Mouse (Mus musculus) embryonic stem cell, embryonic (primary cell): ENCODE results near the gene Coa7.

Experiments used
- CTCF ChIA-PET, 4 experiments: fragments of 300-600 bp in 2 of 4; fragments of 350-600 bp in 2 of 4; sonication (Branson Sonifier 250); formaldehyde crosslinking; loops; one replicate each; lab custom pipeline; 2022; ENCODE audit warnings: inconsistent platforms in 2 of 4; lab: Charles Lee
- POLR2A ChIA-PET, 4 experiments: fragments of 300-600 bp in 2 of 4; fragments of 350-600 bp in 2 of 4; sonication (Branson Sonifier 250); formaldehyde crosslinking; loops; one replicate each; lab custom pipeline; 2022; ENCODE audit warnings: antibody characterized with exemption in 4 of 4, inconsistent platforms in 1 of 4; lab: Charles Lee

Coa7 gene

DNA sequence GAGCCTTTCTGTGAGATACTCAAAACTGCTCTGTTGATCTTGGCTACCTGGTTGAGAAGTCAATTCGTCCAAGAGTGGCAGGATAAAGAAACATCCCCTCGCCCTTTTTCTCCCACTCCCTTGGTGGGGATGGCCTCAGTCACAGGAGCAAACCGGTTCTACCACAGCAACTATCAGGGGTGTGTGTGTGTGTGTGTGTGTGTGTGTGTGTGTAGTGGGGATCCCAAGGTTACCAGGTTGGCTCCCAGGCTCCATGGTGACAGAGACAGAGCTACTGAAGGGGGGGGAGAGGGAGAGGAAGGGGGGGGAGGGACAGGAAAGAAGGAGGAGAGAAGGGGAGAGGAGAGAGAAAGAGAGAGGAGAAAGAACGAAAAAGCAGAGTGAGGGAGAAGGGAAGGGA, 59.2 kb downstream of the Coa7 start:
- POLR2A ChIA-PET = interaction anchor here in 3 of 4 experiments (0.6 to 3.5 kb wide), 31 partner anchors 9 to 231 kb away, joined by 3 to 29 read pairs (median 5); partner anchors contain the start of genes Gpx7 (in 3 of the 3), Tut4 (in 3 of the 3), Coa7 (in 1 of the 3) and Orc1 (in 1 of the 3)
- CTCF ChIA-PET = no interaction called here

- CTCF ChIA-PET = no interaction called here
- POLR2A ChIA-PET = interaction anchor here (0.6 to 3.5 kb wide), 34 partner anchors 8 to 192 kb away, joined by 3 to 29 read pairs (median 4); partner anchors contain the start of genes Gpx7 (in 3 of the 4), Tut4 (in 3 of the 4), Coa7 (in 1 of the 4) and Orc1 (in 1 of the 4)
These were observed 59.8 kb downstream of the Coa7 start for GRCm38 (mm10) chr4:108387681-108388253.

- ChIA-PET CTCF (interaction anchor here in 1 of 4 experiments (0.5 kb wide), 1 partner anchor 97 kb away, joined by 3 read pairs; no protein-coding TSS in a partner anchor), POLR2A (interaction anchor here in 2 of 4 experiments (0.8 to 3.5 kb wide), 12 partner anchors 9 to 57 kb away, joined by 3 to 29 read pairs (median 6); partner anchors contain the start of gene Gpx7 (in 1 of the 2))
These were observed 60.8 kb downstream of the Coa7 start for GRCm38 (mm10) chr4:108388741-108389140.

GRCm38 (mm10) chr4:108391124-108391523, 63.2 kb downstream of the Coa7 start:
- CTCF ChIA-PET = no interaction called here
- POLR2A ChIA-PET = interaction anchor here in 2 of 4 experiments (1.0 to 2.4 kb wide), 3 partner anchors 8 to 13 kb away, joined by 3 to 8 read pairs (median 3); partner anchors contain the start of gene Shisal2a (in 1 of the 2)
